Mouse (Mus musculus) telencephalon, adult 2 months (tissue): ENCODE data around the gene Gm17490.

Source experiments
- DNase-seq: peaks from one replicate; pipeline ENCODE4 v3.0.0-alpha.2; 2011; ENCODE audit warnings: low read depth, low spot score

The Gm17490 gene

GRCm38 (mm10) chr2:11625890-11626289 lies at the start of gene Gm17490:
Gm17490 (minus strand) TSS chr2:11626264.
- no peak for DNase-seq

- DNase-seq, result no peak
Measured at GRCm38 (mm10) chr2:11672144-11672543, 46.1 kb upstream of the Gm17490 start.

- DNase-seq, result no peak
Measured at GRCm38 (mm10) chr2:11665326-11665725, 39.3 kb upstream of the Gm17490 start.

GRCm38 (mm10) chr2:11664806-11665205 lies 38.7 kb upstream of the Gm17490 start:
- no peak for DNase-seq

GRCm38 (mm10) chr2:11664367-11664766 lies 38.3 kb upstream of the Gm17490 start:
- DNase-seq, result no peak

GRCm38 (mm10) chr2:11663961-11664360 lies 37.9 kb upstream of the Gm17490 start:
- peak; percentile 81 for DNase-seq

GRCm38 (mm10) chr2:11662907-11663230 lies 36.8 kb upstream of the Gm17490 start:
- DNase-seq, result no peak

- no peak for DNase-seq
Measured at GRCm38 (mm10) chr2:11662143-11662906, 36.3 kb upstream of the Gm17490 start.

- DNase-seq, result peak; percentile 53
Measured at GRCm38 (mm10) chr2:11659263-11659662, 33.2 kb upstream of the Gm17490 start.

GRCm38 (mm10) chr2:11657581-11657980 lies 31.5 kb upstream of the Gm17490 start:
- DNase-seq, result no peak

GRCm38 (mm10) chr2:11654990-11655931 lies 29.2 kb upstream of the Gm17490 start:
- peak; percentile 71 for DNase-seq

- no peak for DNase-seq
Measured at GRCm38 (mm10) chr2:11653780-11654179, 27.7 kb upstream of the Gm17490 start.

GRCm38 (mm10) chr2:11653330-11653729 lies 27.3 kb upstream of the Gm17490 start:
- no peak for DNase-seq

GRCm38 (mm10) chr2:11652780-11653179 lies 26.7 kb upstream of the Gm17490 start:
- DNase-seq, result no peak

GRCm38 (mm10) chr2:11652196-11652595 lies 26.1 kb upstream of the Gm17490 start:
- no peak for DNase-seq

GRCm38 (mm10) chr2:11651476-11651875 lies 25.4 kb upstream of the Gm17490 start:
- no peak for DNase-seq

- no peak for DNase-seq
Measured at GRCm38 (mm10) chr2:11645297-11645696, 19.2 kb upstream of the Gm17490 start.

GRCm38 (mm10) chr2:11644057-11644456 lies 18.0 kb upstream of the Gm17490 start:
- DNase-seq, result no peak

GRCm38 (mm10) chr2:11642451-11642941 lies 16.4 kb upstream of the Gm17490 start, which contains the start of gene Il2ra:
Il2ra (plus strand) TSS chr2:11642807.
- DNase-seq, result no peak

GRCm38 (mm10) chr2:11637115-11637514 lies 11.1 kb upstream of the Gm17490 start:
- peak; percentile 17 for DNase-seq

- DNase-seq, result no peak
Measured at GRCm38 (mm10) chr2:11636138-11636480, 10.0 kb upstream of the Gm17490 start.

- no peak for DNase-seq
Measured at GRCm38 (mm10) chr2:11635471-11636137, 9.5 kb upstream of the Gm17490 start.
